7 mouse cellular contexts compared by ENCODE assay signal in genomic region chr8:94901031-94901430, GRCm38 (mm10). TPM values are rescaled to one million over a fixed set of nuclear protein-coding genes. Genes with fewer than 3 reads are reported as not detected.
DNase-seq lines count a peak whose midpoint lies in the region; ATAC-seq and TF ChIP-seq lines count a peak whose summit lies in the region.

No protein-coding gene starts in this region.

- no peaks in the 10 kb centered on the region for H3K27me3 ChIP-seq in kidney, embryonic 14.5 days (ENCODE audit: control insufficient read depth, insufficient read depth, low read length)
- no peaks in the 10 kb centered on the region for H3K27me3 ChIP-seq in heart, postnatal 0 days (ENCODE audit: control insufficient read depth, insufficient read depth, low read length)
- H3K27me3 ChIP-seq in liver, embryonic 14.5 days (ENCODE audit: control insufficient read depth, insufficient read depth, low read length): no peaks in the 10 kb centered on the region

- TF ChIP-seq CTCF in heart, postnatal 0 days (IDR thresholded peaks at IDR 0.05; ENCODE audit: low read depth): no peak
- TF ChIP-seq CTCF in liver, embryonic 14.5 days (IDR thresholded peaks at IDR 0.05; ENCODE audit: low read depth): no peak

- no peak overlapping the region for H3K4me2 ChIP-seq in kidney, embryonic 14.5 days (replicated peaks; ENCODE audit: low read depth, low read length)
- peak overlapping the region; percentile 34 for H3K4me2 ChIP-seq in heart, postnatal 0 days (ENCODE audit: low read depth, low read length)
- peak overlapping the region; percentile 98 for H3K4me2 ChIP-seq in liver, embryonic 14.5 days (ENCODE audit: low read depth)

- H3K4me3 ChIP-seq in kidney, embryonic 14.5 days (ENCODE audit: low read length): no peak overlapping the region
- no peak overlapping the region for H3K4me3 ChIP-seq in brown adipose tissue, adult 24 weeks (ENCODE audit: insufficient read depth, low read depth, low read length)
- H3K4me3 ChIP-seq in heart, postnatal 0 days (ENCODE audit: low read depth, low read length): no peak overlapping the region
- H3K4me3 ChIP-seq in liver, embryonic 14.5 days (ENCODE audit: insufficient read depth in 1 of 2, low read depth in 2 of 2, low read length in 2 of 2): peak overlapping the region in 1 of 2 experiments; percentile 17; a peak in 2 of 4 replicates

- no peak for DNase-seq in kidney, adult 11 months
- no peak for DNase-seq in heart, postnatal 0 days (ENCODE audit: low spot score)
- no peak for DNase-seq in liver, embryonic 14.5 days (ENCODE audit: low read depth in 3 of 3, low spot score in 3 of 3)

- no peaks in the 10 kb centered on the region for H3K9me3 ChIP-seq in kidney, embryonic 14.5 days (ENCODE audit: control insufficient read depth, low read length)
- H3K9me3 ChIP-seq in heart, postnatal 0 days (replicated peaks; ENCODE audit: control insufficient read depth, low read length): no peaks in the 10 kb centered on the region
- H3K9me3 ChIP-seq in liver, embryonic 14.5 days (ENCODE audit: control insufficient read depth, low read length): no peaks in the 10 kb centered on the region

- peaks cover 10% of the 10 kb centered on the region for H3K36me3 ChIP-seq in kidney, embryonic 14.5 days (ENCODE audit: control insufficient read depth, insufficient read depth, low read length)
- peaks cover 21% of the 10 kb centered on the region for H3K36me3 ChIP-seq in heart, postnatal 0 days (replicated peaks; ENCODE audit: control insufficient read depth, insufficient read depth, low read length)
- H3K36me3 ChIP-seq in liver, embryonic 14.5 days (replicated peaks; ENCODE audit: control insufficient read depth, insufficient read depth, low read depth): no peaks in the 10 kb centered on the region

- H3K4me1 ChIP-seq in kidney, embryonic 14.5 days (ENCODE audit: control insufficient read depth, insufficient read depth, low read length): peaks cover 44% of the 10 kb centered on the region
- H3K4me1 ChIP-seq in brown adipose tissue, adult 24 weeks (ENCODE audit: control insufficient read depth, insufficient read depth, insufficient read length, low read length): peaks cover 18% of the 10 kb centered on the region
- H3K4me1 ChIP-seq in heart, postnatal 0 days (ENCODE audit: control insufficient read depth, insufficient read depth): peaks cover 44% of the 10 kb centered on the region
- H3K4me1 ChIP-seq in liver, embryonic 14.5 days (replicated peaks; ENCODE audit: control insufficient read depth in 2 of 2, insufficient read depth in 2 of 2, low read length in 1 of 2): peaks cover 54 to 55% of the 10 kb centered on the region in 2 experiments

- 15% methylated on average over 5 of the region's 5 CpGs for WGBS in kidney, embryonic 14.5 days
- WGBS in heart, postnatal 0 days: 12% methylated on average over 5 of the region's 5 CpGs
- WGBS in liver, embryonic 14.5 days (ENCODE audit: insufficient replicate concordance): 14% methylated on average over 5 of the region's 5 CpGs

- no peak for TF ChIP-seq EP300 in heart, postnatal 0 days (IDR thresholded peaks at IDR 0.05; ENCODE audit: low read depth)
- TF ChIP-seq EP300 in liver, embryonic 14.5 days (IDR thresholded peaks at IDR 0.05; ENCODE audit: low read depth): 0 out of 2 replicates have a peak, but pooled peaks have one; percentile 8

- no peak for ATAC-seq in kidney, embryonic 14.5 days (ENCODE audit: low FRiP score, low TSS enrichment)
- peak; percentile 39; the same call in 1 of the 2 replicates for ATAC-seq in heart, postnatal 0 days (ENCODE audit: insufficient read depth, low read depth)
- ATAC-seq in liver, embryonic 14.5 days (ENCODE audit: insufficient read depth): peak; percentile 11; the same call in 1 of the 2 replicates
- ATAC-seq in megakaryocyte, adult 5-6 weeks (ENCODE audit: poor library complexity, severe bottlenecking): no peak
- no peak for ATAC-seq in CD4-positive, CD25-positive, alpha-beta regulatory T cell, adult 4 months

- peak overlapping the region; percentile 4; the same call in 1 of the 2 replicates for H3K27ac ChIP-seq in kidney, embryonic 14.5 days (ENCODE audit: low read depth, low read length)
- peak overlapping the region; percentile 76 for H3K27ac ChIP-seq in brown adipose tissue, adult 24 weeks (replicated peaks; ENCODE audit: low read depth, low read length)
- peak overlapping the region; percentile 88 for H3K27ac ChIP-seq in heart, postnatal 0 days (ENCODE audit: low read depth)
- peak overlapping the region; percentile 54 for H3K27ac ChIP-seq in liver, embryonic 14.5 days

- no peak overlapping the region for H3K9ac ChIP-seq in kidney, embryonic 14.5 days (ENCODE audit: low read depth, low read length)
- no peak overlapping the region for H3K9ac ChIP-seq in heart, postnatal 0 days (replicated peaks; ENCODE audit: low read depth, low read length)
- peak overlapping the region; percentile 34 for H3K9ac ChIP-seq in liver, embryonic 14.5 days (replicated peaks)

RNA-seq across cellular contexts. Expression of gene Ccdc102a, which starts 16.9 kb away (rescaled TPM):
- polyA plus RNA-seq in kidney, embryonic 14.5 days (2014; fragmentation: Nextera tagmentation; extraction: Ambion mirVana): 24.2 and 29.4 TPM in 2 replicates
- 1.2 and 1.5 TPM in 2 replicates for polyA plus RNA-seq in brown adipose tissue, adult 24 weeks (2012; ENCODE audit: insufficient read depth, insufficient read length, missing spikeins)
- 12.4 and 24.7 TPM in 2 replicates for total RNA-seq in heart, postnatal 0 days (2014; rRNA removed; ENCODE audit: low replicate concordance)
- 10.1 and 10.6 TPM in 2 replicates for polyA plus RNA-seq in heart, postnatal 0 days (2015; fragmentation: Nextera tagmentation; extraction: Ambion mirVana)
- 2.2 and 2.6 TPM in 2 replicates for polyA plus RNA-seq in liver, embryonic 14.5 days (2012; rRNA removed)
- 2.7 and 2.8 TPM in 2 replicates for polyA plus RNA-seq in liver, embryonic 14.5 days (2014; fragmentation: Nextera tagmentation; extraction: Ambion mirVana)
- total RNA-seq in megakaryocyte, adult 5-6 weeks (2015): 1.8 and 3.3 TPM in 2 replicates
- 9.1 and 10.7 TPM in 2 replicates for total RNA-seq in megakaryocyte, adult 5-6 weeks (2017)
- polyA plus RNA-seq in CD4-positive, CD25-positive, alpha-beta regulatory T cell, adult 4 months (2017; shearing (Covaris generic)): not detected

RNA-seq across cellular contexts. Expression of gene Adgrg5, which starts 22.5 kb away (rescaled TPM):
- polyA plus RNA-seq in kidney, embryonic 14.5 days (2014; fragmentation: Nextera tagmentation; extraction: Ambion mirVana): not detected in 2 replicates
- polyA plus RNA-seq in brown adipose tissue, adult 24 weeks (2012; ENCODE audit: insufficient read depth, insufficient read length, missing spikeins): not detected in 2 replicates
- total RNA-seq in heart, postnatal 0 days (2014; rRNA removed; ENCODE audit: low replicate concordance): 0.12 TPM in 1 of 2 replicates, not detected in the other
- polyA plus RNA-seq in heart, postnatal 0 days (2015; fragmentation: Nextera tagmentation; extraction: Ambion mirVana): 0.08 and 0.15 TPM in 2 replicates
- polyA plus RNA-seq in liver, embryonic 14.5 days (2012; rRNA removed): 0.45 and 0.54 TPM in 2 replicates
- 0.14 and 0.67 TPM in 2 replicates for polyA plus RNA-seq in liver, embryonic 14.5 days (2014; fragmentation: Nextera tagmentation; extraction: Ambion mirVana)
- 0.58 and 2.4 TPM in 2 replicates for total RNA-seq in megakaryocyte, adult 5-6 weeks (2015)
- 0.45 and 1.2 TPM in 2 replicates for total RNA-seq in megakaryocyte, adult 5-6 weeks (2017)
- 1 to 10 TPM in 1 of 2 experiments, under 1 TPM in 1; 0.97 to 1.4 TPM for polyA plus RNA-seq in CD4-positive, CD25-positive, alpha-beta regulatory T cell, adult 4 months (2017; shearing (Covaris generic))

RNA-seq across cellular contexts. Expression of gene Dok4, which starts 24.9 kb away (rescaled TPM):
- polyA plus RNA-seq in kidney, embryonic 14.5 days (2014; fragmentation: Nextera tagmentation; extraction: Ambion mirVana): 14.6 and 20.6 TPM in 2 replicates
- 3.8 and 8.4 TPM in 2 replicates for polyA plus RNA-seq in brown adipose tissue, adult 24 weeks (2012; ENCODE audit: insufficient read depth, insufficient read length, missing spikeins)
- 43.4 and 59.1 TPM in 2 replicates for total RNA-seq in heart, postnatal 0 days (2014; rRNA removed; ENCODE audit: low replicate concordance)
- 27.7 and 28.7 TPM in 2 replicates for polyA plus RNA-seq in heart, postnatal 0 days (2015; fragmentation: Nextera tagmentation; extraction: Ambion mirVana)
- 10.3 and 11.1 TPM in 2 replicates for polyA plus RNA-seq in liver, embryonic 14.5 days (2012; rRNA removed)
- 7.2 and 9.6 TPM in 2 replicates for polyA plus RNA-seq in liver, embryonic 14.5 days (2014; fragmentation: Nextera tagmentation; extraction: Ambion mirVana)
- total RNA-seq in megakaryocyte, adult 5-6 weeks (2015): 0.75 TPM in 1 of 2 replicates, not detected in the other
- 0.69 and 0.92 TPM in 2 replicates for total RNA-seq in megakaryocyte, adult 5-6 weeks (2017)
- 1 to 10 TPM in 1 of 2 experiments, under 1 TPM in 1; 0.92 to 1.1 TPM for polyA plus RNA-seq in CD4-positive, CD25-positive, alpha-beta regulatory T cell, adult 4 months (2017; shearing (Covaris generic))

RNA-seq across cellular contexts. Expression of gene Polr2c, which starts 43.8 kb away (rescaled TPM):
- 183 and 185 TPM in 2 replicates for polyA plus RNA-seq in kidney, embryonic 14.5 days (2014; fragmentation: Nextera tagmentation; extraction: Ambion mirVana)
- 55.0 and 64.8 TPM in 2 replicates for polyA plus RNA-seq in brown adipose tissue, adult 24 weeks (2012; ENCODE audit: insufficient read depth, insufficient read length, missing spikeins)
- total RNA-seq in heart, postnatal 0 days (2014; rRNA removed; ENCODE audit: low replicate concordance): 96.3 and 112 TPM in 2 replicates
- 117 and 121 TPM in 2 replicates for polyA plus RNA-seq in heart, postnatal 0 days (2015; fragmentation: Nextera tagmentation; extraction: Ambion mirVana)
- 51.6 and 54.4 TPM in 2 replicates for polyA plus RNA-seq in liver, embryonic 14.5 days (2012; rRNA removed)
- polyA plus RNA-seq in liver, embryonic 14.5 days (2014; fragmentation: Nextera tagmentation; extraction: Ambion mirVana): 73.5 and 82.2 TPM in 2 replicates
- 44.1 and 46.4 TPM in 2 replicates for total RNA-seq in megakaryocyte, adult 5-6 weeks (2015)
- total RNA-seq in megakaryocyte, adult 5-6 weeks (2017): 40.3 and 43.5 TPM in 2 replicates
- 100 to 1,000 TPM in 1 of 2 experiments, 10 to 100 TPM in 1; 87.2 to 106 TPM for polyA plus RNA-seq in CD4-positive, CD25-positive, alpha-beta regulatory T cell, adult 4 months (2017; shearing (Covaris generic))

Comparison
In these comparisons a context has a peak if more than half of its experiments do, and no peak if none do; other contexts are left out.
1. ATAC-seq: peak in heart, postnatal 0 days (single experiment) and liver, embryonic 14.5 days (single experiment); none in kidney, embryonic 14.5 days (single experiment), megakaryocyte, adult 5-6 weeks (single experiment) and CD4-positive, CD25-positive, alpha-beta regulatory T cell, adult 4 months (single experiment).
2. H3K27ac ChIP-seq: peak in every context shown above with its lines; median percentile 88 in heart, postnatal 0 days; 76 in brown adipose tissue, adult 24 weeks; 54 in liver, embryonic 14.5 days; 4 in kidney, embryonic 14.5 days.